Mouse (Mus musculus) liver, adult (tissue): ENCODE data around the gene Tagln.

Experiments
- GATA4 ChIP-seq: IDR thresholded peaks from 2 replicates; pipeline ENCODE4 v1.6.1; 2014; ENCODE audit warnings: mild to moderate bottlenecking, low read length; ENCODE audit not compliant: insufficient replicate concordance

Gene Tagln

GRCm38 (mm10) chr9:45954294-45955106, 18.6 kb upstream of the Tagln start:
- TF ChIP-seq GATA4 = no peak

DNA sequence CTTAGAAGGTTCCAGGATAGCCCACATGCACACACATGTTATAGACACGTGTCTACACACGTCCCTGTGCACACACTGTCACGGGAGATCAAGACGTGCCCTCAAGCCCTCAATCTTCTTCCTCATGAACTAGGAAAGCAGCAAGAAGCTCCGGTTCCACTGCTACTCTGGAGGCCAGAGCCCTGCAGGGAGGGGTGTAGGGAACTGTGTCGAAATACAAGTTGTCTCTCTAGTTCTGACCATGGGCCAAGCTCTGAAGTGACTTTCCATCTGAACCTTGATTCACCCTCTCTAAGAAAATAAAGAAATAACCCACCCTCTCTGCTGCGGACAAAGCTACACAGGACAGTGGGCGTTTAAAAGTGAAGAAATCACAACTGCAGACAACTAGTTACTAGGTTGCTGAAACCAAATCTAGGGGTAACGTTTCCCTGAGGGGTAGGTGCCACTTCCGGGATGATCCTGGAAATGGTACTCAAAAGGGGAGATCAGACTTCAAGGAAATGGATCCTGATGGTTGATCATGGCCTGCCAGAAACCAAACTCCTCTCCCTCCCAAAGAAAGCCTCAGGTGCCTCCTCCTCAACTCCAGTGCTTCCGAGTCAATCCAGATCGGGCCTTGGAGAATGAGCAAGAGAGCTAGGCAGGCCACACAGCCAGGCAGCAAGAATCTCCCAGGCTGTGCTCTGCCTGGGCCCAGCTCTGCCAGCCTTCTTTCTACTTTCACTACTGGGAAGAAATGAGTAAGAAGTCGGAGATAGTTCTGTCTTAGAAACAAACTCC, 17.8 kb upstream of the Tagln start:
- no peak for TF ChIP-seq GATA4

DNA sequence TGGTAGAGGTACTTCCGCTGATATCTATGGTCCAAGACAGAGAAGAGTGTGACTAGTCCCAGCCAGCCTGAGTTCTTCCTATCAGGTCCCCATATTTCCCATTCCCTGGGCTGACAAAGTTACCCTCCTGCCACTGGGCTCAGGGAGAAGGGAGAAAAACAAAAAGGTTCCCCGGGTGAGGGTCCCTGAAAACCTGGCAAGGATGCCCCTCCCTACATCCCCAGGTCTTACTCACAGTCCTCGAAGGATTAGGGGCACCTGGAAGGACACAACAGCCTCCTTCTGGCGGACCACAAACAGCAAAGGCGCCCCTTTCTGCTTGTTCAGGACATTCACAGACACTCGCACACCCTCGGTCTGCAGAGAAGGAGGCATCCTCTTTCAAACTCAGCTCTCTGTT, 17.0 kb upstream of the Tagln start:
- TF ChIP-seq GATA4 = no peak

GRCm38 (mm10) chr9:45952057-45952456, 16.2 kb upstream of the Tagln start:
- TF ChIP-seq GATA4 = no peak

DNA sequence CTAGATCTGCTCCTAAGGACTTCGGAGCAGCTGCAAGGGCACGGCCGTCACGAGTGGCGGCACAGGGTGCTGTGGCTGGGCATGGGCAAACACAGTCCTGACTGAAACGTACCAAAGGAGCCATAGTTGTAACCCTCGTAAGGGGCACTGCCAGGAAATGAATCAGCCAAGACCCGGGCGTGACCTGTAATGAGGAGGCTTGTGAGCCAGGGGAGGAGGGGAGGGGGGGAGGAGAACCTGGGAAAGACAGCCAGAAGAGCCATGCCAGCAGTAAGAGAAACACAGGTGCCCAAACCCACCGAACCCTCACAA, 11.0 kb upstream of the Tagln start:
- no peak for TF ChIP-seq GATA4

- TF ChIP-seq GATA4 = no peak
Measured at GRCm38 (mm10) chr9:45946182-45946871, 10.5 kb upstream of the Tagln start.

GRCm38 (mm10) chr9:45945721-45946120, 9.9 kb upstream of the Tagln start:
- no peak for TF ChIP-seq GATA4

- TF ChIP-seq GATA4 = no peak
Measured at GRCm38 (mm10) chr9:45944506-45945400, 8.9 kb upstream of the Tagln start.

DNA sequence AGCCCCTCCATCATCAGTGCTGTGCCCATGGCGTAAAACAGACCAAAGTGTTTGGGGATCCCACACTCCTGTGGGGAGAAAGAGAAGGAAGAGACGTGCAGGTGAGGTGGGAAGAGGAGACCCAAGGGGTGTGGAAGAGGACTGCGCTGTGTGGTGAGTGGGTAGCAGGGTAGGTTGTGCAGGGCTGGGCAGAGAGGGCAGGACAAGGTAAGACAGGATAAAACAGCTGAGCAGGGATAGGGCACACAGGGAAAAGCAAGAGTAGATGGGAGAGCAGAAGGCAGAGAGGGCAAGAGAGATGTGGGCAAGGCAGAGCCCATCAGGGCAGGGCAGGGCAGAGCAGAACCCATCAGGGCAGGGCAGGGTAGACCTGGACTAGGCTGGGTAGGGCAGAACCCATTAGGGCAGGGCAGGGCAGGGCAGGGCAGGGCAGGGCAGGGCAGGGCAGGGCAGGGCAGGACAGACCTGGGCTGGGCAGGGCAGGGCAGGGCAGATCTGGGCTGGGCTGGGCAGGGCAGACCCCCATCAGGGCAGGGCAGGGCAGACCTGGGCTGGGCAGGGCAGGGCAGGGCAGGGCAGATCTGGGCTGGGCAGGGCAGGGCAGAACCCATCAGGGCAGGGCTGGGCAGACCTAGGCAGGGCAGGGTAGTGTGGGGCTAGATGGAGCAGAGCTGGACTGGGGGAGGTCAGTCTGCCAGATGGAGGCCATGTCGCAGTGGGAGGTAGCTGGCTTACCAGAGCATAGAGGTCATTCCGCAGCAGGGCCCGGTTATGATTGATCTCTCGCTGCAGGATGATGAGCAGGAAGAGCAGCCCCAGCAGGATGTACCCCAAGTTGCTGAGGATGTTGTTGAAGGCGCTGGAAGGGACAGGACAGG, 8.0 kb upstream of the Tagln start:
- TF ChIP-seq GATA4 = no peak

GRCm38 (mm10) chr9:45942916-45943315, 7.1 kb upstream of the Tagln start:
- no peak for TF ChIP-seq GATA4

DNA sequence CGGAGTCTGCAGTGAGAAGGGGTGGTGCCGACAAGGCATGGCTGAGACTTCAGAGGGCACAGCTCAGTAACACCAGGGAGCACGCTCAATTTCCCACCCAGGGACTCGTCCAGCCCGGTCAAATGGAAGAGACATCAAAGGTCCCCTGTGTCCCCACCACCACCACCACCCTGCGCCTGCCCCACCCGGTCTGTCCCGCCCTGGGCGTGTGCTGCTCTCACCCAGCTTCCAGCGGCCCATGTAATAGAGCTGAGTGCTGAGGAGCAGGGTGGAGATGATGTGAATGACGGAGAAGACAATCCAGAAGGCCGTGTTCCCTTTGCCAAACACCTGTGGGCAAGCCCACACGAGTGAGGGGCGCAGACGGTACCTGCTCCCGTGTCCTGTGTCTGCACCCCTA, 6.6 kb upstream of the Tagln start:
- no peak for TF ChIP-seq GATA4

- TF ChIP-seq GATA4 = no peak
Measured at GRCm38 (mm10) chr9:45941329-45941888, 5.6 kb upstream of the Tagln start.

DNA sequence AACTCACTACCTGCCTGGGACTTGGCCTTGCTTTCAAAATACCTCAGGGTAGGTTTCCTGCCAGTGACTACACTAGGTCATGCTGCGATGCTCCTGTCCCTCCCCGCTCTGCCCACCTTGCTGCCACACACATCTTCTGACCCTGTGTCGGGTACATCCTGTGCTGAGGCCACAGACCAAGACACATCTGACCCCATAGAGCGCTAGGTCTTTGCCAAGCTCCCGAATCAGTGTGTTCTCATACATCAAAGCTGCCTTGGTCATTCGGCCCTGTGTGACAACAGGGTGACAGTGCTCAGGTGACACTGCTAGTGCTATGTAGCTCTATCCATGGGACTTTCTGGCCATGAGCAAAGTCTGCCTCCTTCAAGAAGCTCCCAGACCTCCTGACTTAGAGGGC, 3.9 kb upstream of the Tagln start:
- no peak for TF ChIP-seq GATA4

DNA sequence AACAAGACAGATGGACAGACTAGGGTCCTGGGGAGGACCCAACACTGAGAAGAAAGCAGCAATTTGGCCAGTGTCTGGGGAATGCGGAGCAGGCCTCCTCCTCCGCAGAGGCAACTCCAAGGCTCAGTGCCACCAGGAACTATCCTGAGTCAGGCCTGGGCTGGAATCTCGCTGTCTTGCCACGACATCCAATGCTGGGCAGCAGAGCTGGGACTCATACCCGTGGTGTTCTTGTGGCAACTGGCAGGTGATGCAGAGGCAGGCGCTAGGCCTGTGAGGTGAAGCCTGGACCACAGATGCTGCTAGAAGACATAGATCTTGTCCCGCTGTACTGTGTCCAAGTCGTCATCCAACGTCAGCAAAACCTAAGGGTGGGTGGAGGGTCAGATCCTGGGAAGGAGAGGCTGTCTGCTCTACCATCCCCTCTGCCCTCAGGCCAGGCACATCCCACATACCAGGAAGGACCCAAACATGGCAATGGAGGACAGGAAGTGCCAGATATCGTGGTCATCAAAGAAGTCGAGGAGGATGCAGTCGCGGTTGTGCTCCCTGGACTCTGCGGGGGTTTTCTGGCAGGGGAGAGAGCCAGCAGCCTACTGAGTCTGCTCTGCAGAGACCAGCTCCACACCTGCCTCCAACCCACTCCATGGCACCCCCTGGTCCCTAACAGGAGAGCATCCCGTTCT, 3.2 kb upstream of the Tagln start:
- no peak for TF ChIP-seq GATA4

DNA sequence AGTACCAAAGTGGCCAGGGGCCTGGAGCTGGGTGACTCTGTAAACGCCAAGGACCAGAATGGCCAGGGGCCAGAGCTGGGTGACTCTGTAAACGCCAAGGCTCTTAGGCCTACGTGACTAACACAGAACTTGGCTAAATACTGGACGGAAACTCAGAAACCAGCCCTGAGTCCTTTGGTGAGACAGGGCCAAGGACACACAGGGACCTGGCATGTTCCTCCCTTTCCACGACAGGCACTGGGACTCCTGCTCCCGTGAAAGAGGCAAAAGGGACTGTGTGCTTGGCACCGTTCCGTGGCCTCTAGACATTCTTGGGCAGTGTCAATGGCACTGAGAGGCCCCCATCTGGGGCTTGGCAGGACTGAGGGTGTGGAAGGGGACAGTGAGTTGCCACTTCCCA, 2.2 kb upstream of the Tagln start:
- no peak for TF ChIP-seq GATA4
